Mouse (Mus musculus): ENCODE measurements around the gene Epha1.

Gene Epha1

GRCm38 (mm10) chr6:42373669-42374430, 782 bp upstream of the Epha1 start:
- no peak for DNase-seq

- no peak for DNase-seq
Observed at GRCm38 (mm10) chr6:42372421-42372815, 650 bp downstream of the Epha1 start.

DNA sequence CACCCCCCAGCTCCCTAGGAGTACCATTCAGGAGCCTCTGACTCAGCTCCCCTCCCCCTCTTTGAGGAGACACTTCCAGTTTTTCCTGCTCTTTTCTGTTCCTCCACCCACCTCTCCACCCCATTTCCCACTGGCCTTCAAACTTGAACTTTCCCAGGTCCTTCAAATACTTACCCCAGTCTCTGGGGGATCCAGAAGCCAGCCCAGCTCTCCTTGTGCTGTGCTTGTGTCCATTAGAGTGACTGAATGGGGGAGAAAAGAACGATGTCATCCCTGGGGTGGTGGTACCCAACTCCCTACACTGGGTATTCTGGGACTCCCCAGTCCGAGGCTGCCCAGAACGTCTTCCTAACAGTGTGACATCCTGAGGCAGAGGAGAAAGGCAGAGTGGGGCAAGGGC, 1.1 kb downstream of the Epha1 start:
- no peak for DNase-seq

DNA sequence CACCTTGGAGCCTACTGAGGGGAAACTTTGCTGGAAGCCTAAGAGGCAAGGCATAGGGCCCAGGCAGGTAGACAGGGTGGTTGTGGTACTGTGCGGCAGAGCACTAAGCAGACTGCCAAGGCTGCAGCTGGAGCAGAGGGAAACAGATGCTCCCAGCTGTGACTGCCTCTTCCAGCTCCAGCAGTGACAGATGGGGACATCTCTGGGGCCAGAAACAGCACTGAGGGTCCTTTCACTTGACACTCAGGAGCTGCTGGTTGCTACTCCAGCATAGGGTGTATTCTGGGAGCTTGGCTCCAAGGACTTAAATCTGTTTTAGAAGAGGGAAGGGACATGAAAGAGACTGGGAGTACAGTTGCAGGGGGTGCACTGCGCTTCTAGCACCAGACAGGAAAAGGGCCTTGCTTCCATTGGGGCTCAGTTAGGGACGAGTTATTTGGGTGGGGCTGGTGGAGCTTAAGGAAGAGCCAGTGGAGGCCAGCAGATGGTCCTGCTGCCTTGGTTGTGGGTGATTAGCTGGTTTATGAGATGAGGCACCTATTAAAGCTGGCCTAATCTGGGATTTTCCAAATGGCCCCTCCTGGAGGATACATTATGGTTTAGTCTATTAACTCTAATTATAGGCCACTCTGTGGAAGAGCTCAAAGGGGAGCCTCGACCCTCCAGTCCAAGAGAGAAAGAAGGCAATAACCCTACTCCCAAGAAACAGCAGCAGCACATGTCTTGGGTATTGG, 2.3 kb downstream of the Epha1 start:
- DNase-seq = peak; percentile 73

- peak; percentile 70 for DNase-seq
Observed at GRCm38 (mm10) chr6:42369870-42370269, 3.2 kb downstream of the Epha1 start.

GRCm38 (mm10) chr6:42365215-42365614, 7.9 kb downstream of the Epha1 start:
- no peak for DNase-seq

- no peak for DNase-seq
Observed at GRCm38 (mm10) chr6:42364607-42365006, 8.5 kb downstream of the Epha1 start.

DNA sequence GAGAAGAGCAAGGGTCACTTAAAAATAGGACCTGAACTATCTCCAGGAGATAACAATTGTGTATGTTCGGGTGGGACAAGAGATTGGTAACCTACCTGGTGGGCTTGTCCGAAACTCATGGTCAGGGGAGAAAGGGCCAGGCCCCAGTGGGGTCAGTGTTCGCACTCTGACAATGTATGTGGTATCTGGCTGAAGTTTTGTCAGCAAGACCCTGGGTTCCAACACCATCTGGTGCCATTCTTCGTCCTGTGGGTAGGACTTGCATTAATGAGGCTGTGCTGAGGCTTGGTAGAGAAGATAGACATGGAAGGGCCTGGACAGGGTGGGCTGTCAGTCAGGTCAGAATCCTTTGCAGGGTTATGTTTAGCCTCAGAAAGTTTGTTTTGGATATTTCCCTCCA, 9.0 kb downstream of the Epha1 start:
- DNase-seq = no peak

DNA sequence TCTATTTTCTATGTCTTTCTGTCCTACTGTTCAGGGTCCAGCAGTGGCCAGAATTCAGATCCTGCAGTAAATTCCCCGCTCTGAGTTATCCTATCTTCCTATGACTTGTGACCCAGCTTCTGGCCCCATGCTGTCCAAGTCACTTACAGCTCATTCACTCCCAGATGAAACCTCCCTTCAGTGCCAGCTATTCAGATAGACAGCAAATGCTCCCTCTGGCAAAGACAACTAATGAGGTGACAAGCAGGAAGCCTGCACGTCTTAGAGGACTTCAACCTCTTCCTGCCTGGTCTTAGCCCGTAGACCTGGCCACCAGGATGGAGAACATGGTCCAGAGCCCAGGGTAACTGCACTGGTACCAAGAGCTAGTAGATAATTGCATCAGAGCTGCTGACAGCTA, 10.1 kb downstream of the Epha1 start:
- DNase-seq = peak; percentile 78

GRCm38 (mm10) chr6:42362497-42362896, 10.6 kb downstream of the Epha1 start:
- DNase-seq = no peak

GRCm38 (mm10) chr6:42362074-42362473, 11.0 kb downstream of the Epha1 start:
- DNase-seq = no peak

- DNase-seq = no peak
Observed at GRCm38 (mm10) chr6:42361041-42361895, 11.8 kb downstream of the Epha1 start.

GRCm38 (mm10) chr6:42360231-42360840, 12.7 kb downstream of the Epha1 start:
- no peak for DNase-seq

- DNase-seq = peak; percentile 60
Observed at GRCm38 (mm10) chr6:42359364-42360147, 13.5 kb downstream of the Epha1 start.

DNA sequence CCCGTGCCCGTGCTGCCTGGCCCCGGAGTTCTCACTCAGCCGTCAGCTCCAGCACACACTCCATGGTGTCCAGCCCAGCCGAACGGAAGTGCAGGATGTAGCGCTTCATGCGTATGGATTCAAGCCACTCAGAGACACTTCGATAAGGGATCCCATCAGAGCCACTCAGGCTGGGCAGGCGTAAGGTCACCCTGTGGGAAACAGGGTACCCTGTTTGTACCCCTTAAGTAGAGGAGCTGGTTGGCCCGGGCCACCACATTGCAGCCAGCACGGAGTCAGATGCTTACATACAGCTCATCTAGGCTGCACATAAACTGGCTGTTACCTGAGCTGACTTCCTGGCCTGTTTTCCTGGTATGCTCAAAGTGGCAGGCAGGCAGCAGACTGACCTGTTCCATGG, 14.2 kb downstream of the Epha1 start:
- DNase-seq = no peak

GRCm38 (mm10) chr6:42357901-42358300, 15.2 kb downstream of the Epha1 start:
- no peak for DNase-seq

- no peak for DNase-seq
Observed at GRCm38 (mm10) chr6:42356913-42357312, 16.2 kb downstream of the Epha1 start.

- no peak for DNase-seq
Observed at GRCm38 (mm10) chr6:42355794-42356600, 17.1 kb downstream of the Epha1 start.

GRCm38 (mm10) chr6:42355366-42355765, 17.7 kb downstream of the Epha1 start:
- DNase-seq = no peak

- peak; percentile 74 for DNase-seq
Observed at GRCm38 (mm10) chr6:42354076-42355019, 18.7 kb downstream of the Epha1 start.

All from lung, postnatal 10 days (tissue).